Mouse (Mus musculus): Measurements from ENCODE around the gene Emid1.

DNA sequence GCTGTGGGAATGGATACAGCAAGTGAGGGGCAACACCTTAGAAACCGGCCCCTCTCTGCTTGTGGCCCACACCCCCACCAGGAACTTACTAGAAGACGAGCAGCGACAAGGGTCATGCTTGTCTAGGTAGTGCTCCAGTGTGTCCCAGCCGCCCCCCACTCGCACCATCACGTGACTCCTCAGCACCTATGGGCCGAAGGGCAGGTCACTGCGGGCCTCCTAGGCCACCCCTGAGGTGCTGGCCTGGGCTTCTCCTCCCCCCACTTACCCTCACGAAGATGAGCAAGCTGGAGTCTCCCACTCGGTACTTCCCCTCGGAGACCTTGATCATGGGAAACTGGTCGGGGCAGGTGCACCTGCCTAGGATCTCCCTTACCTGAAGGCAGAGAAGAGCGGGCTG, 89.7 kb downstream of the Emid1 start:
- TF ChIP-seq CTCF (IDR thresholded peaks at IDR 0.05; ENCODE audit: insufficient read depth, low read length) (no peak), POLR2A (IDR thresholded peaks at IDR 0.05; ENCODE audit: borderline replicate concordance, extremely low read depth, low read depth, low read length) (no peak)

Measured in lung, adult 2 months (tissue).